Mouse (Mus musculus) cerebellum, adult 18-20 months (tissue): Measurements from ENCODE around the gene Lctl.
"Not testable (repeated sequence)": the region's sequence is repeated elsewhere in the genome, so short reads cannot be mapped to it uniquely, and the experiment has no call there.

Source experiments
- DNase-seq, 2 experiments: peaks; one replicate each; pipeline ENCODE4 v3.0.0; 2021

Gene Lctl

GRCm38 (mm10) chr9:64120584-64121277, 3.8 kb downstream of the Lctl start:
- no peak for DNase-seq

DNA sequence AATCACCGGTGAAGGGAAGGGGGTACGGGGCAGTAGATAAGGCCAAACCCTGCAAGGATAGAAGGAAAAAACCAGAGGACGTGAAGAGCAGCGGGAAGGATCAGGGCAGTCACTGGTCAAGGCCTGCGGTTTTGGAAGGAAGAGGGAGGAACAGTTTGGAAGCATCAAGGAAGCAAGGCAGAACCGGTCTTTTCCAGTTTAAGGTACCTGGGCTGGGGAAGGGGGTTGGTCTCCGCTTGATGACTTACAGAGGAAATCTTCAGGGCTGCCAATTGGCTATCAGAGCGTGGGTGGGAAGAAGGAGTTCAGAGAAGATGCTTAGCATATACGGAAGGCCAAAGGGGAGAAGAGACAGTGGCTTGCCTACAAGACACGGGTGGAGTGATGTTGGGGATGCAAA, 5.7 kb downstream of the Lctl start:
- no peak for DNase-seq

DNA sequence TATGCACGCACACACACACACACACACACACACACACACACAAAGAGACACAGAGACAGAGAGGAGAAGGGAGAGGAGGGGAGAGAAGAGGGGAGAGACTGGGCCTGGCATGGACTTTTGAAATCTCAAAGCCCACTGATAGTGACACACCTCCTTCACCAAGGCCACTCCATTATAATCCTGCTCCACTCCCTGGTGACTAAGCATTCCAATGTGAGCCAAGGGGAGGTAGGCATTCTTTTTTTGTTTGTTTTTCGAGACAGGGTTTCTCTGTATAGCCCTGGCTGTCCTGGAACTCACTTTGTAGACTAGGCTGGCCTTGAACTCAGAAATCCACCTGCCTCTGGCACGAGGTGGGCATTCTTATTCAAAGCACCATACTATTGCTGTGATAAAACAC, 7.9 kb downstream of the Lctl start:
- not testable (repeated sequence) for DNase-seq

DNA sequence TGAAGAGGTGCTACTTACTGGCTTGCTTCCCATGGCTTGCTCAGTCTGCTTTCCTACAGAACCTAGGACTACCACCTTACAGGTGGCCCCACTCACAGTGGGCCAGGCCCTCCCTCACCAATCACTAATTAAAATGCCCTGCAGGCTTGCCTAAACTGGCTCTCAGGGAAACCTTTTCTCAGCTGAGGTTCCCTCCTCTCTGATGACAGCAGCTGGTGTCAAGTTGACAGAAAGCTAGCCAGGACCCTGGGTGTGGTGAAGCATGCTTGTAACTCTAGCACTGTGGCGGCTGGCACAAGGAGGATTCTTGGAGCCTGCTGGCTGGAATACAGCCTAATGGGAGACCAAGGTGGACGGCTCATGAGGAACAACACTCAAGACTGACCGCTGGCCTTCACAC, 8.4 kb downstream of the Lctl start:
- no peak for DNase-seq

GRCm38 (mm10) chr9:64126121-64126520, 9.2 kb downstream of the Lctl start:
- no peak for DNase-seq

GRCm38 (mm10) chr9:64131623-64132022, 14.7 kb downstream of the Lctl start:
- DNase-seq = no peak

DNA sequence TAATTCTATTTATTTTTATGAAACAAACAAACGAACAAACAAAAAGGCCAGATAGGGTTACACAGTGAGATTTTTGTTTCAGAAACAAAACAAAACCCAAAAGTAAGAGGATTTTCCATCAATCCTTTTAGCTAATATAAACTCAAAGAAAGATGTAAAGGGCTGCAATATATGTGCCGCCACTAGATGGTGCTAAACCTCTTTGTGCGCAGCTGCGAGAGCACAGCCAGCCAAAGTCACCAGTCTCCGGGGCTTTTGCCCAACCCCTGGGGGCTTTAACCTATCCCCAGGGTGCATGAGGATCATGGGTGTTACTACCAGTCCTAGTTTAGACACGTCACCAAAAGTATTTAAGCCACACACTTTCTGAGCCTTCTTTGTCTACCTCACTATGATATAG, 21.9 kb downstream of the Lctl start:
- DNase-seq = peak; percentile 37 to 63

GRCm38 (mm10) chr9:64139879-64140278, 22.9 kb downstream of the Lctl start:
- no peak for DNase-seq

- no peak for DNase-seq
Observed at GRCm38 (mm10) chr9:64156641-64157040, 39.7 kb downstream of the Lctl start.

DNA sequence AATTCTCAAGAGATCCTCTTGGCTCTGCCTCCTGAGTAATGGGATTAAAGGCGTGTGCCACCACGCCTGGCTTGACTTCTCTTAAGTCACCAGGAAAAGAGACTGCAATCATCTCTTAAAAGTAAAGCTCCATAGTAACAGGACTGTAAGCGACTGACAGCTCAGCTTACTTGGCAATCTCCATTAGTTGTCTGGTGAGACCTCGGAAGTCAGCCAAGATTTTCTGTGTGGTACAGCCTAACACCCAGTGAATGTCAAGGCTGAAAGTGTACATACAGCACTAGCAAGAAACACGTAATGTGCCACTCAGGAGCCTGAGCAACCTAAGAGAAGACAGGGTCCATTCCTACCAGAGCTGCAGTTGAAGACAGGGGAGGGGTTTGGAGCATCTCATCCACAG, 43.5 kb downstream of the Lctl start:
- DNase-seq = no peak

DNA sequence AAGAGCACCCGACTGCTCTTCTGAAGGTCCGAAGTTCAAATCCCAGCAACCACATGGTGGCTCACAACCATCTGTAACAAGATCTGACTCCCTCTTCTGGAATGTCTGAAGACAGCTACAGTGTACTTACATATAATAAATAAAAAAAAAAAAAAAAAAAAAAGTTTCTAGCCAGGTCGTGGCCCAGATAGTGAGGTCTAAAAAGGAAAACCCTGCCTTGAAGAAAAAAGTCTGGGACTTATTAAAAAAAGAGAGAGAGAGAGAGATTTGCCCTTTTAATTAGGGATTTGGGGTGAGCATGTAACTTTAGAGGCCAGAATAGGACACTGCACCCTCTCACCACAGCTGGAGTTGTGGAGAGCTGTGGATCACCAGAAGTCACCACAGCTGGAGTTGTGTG, 53.0 kb downstream of the Lctl start:
- DNase-seq = not testable (repeated sequence)

DNA sequence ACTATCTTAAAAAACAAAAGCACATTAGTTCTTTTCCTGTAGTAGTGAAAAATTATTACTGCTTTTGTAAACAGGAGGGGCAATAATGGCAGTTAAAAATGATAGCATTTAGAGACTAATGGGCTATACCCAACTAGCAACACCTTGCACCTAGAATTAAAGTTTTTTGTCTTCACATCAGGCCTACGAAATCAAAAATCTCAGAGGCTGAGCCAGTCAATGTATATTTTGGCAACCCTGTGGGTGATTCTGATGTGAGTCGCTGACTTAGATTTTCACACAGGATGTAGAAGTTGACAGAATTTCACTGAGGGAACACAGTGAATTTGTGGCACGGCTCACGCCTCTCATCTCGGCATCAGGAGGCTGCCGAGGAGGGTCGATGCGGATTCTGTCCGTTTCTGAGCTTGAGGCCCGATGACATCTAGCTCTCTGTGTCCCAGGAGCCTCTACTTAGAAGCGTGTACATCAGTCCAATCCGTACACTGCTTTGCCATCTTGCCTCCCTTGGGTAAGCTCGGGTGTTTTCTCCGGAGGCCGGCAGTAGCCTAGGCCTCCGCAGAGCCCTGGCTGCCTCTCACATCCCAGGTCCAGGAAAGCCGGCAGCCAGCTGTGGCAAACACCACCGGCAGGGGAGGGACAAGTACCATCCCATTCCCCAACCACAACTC, 55.3 kb downstream of the Lctl start:
- no peak for DNase-seq

DNA sequence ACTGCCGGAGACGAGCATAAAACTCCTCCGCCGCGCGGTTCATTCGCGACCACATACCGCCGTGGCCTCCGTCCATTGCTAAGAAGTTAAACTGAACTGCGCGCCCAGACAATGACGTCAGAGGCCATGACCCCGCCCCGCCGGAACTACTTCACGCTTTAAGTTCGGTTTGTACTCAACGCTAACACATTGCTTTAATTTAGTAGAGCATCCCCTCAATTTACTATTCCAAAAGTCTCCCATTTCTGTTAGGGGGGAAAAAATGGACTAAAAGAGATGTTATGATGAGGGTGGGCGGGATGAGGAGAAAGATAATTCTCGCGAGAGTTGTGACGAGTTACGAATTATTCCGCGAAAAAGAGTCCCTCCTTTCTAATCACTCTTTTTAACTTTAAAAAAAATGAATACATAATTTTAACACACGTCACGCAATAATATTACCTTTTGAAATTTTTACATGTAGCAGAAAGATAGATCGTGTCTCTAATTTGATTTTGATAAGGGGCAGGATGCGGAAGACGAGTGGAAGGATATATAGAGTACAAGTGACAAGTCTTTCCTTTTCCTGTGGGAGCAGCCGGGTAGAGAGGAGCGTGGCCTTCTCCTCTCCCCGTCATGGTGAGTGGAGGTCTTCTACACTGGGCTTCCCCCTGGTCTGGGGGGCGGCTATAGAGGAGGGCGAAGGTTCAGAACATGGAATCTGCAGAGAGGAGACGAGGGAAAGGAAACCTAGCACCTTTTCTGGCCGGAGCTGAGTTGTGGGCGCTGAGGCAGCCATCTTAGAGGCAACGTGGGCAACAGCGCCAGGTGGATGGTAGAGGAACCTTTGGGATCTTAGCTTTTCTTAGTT, 56.1 kb downstream of the Lctl start, which contains the start of the genes Zwilch and Rpl4:
Gene Zwilch (minus strand): TSS at position 289 of the 850 bp plus-strand sequence.
Gene Rpl4 (plus strand): TSS at position 560 of the 850 bp plus-strand sequence.
- DNase-seq = peak; percentile 68 to 85

DNA sequence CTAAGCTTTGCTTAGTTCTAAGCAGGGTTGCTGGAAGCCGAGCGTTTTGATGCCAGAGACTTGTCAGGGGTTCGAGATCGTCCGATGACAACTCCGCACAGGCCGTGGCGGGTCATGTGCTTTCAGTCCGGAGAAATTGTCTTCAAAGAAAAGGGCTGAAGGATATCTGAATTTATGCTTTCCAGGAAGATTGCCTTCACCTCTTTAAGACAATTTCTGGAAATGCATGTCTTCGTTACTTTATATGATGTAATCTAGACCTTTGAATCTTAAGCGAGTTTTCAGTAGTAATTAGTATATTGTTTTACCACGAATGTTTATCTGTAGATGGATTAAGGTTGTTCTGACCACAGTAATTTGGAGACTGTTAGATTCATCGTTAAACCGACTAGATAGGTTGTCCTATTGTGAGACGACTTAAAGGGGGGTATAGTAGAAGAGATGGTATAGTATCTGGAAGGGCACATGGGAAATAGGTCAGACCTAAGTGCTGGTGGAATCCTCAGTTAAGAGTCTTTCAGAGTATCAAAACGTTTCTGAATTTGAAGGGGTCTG, 56.8 kb downstream of the Lctl start:
- DNase-seq = no peak

DNA sequence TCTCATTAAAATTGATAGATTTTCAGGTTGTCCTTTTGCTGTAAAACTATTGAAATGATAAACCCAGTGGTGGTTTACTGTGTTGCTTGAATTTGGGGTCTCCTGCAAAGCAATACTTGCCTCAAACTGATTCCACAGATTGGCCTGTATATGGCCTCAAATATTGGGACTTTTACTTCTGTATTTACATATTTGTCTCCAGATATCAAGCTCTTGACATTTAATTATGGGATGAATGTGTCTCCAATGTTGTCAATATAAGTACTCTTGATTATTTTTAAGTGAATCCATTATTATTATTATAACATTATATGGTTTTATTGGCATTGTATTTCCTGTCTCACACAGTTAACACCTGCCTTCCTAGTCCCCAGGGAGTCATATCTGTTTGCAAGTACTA, 57.4 kb downstream of the Lctl start:
- no peak for DNase-seq

DNA sequence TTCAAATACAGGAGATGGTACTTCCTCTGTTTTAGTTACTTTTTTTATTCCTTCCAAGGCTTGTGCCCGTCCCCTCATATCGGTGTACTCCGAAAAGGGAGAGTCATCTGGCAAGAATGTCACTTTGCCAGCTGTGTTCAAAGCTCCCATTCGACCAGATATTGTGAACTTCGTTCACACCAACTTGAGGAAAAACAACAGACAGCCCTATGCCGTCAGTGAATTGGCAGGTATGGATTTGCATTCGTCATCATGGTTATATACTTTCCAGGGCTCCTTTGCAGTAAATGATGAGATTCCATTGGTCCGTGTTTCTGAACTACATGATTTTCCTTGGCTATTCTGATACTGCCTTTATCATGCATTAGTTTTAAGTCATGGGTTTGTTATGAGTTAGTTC, 57.8 kb downstream of the Lctl start:
- DNase-seq = no peak

GRCm38 (mm10) chr9:64175378-64175777, 58.4 kb downstream of the Lctl start:
- DNase-seq = no peak

DNA sequence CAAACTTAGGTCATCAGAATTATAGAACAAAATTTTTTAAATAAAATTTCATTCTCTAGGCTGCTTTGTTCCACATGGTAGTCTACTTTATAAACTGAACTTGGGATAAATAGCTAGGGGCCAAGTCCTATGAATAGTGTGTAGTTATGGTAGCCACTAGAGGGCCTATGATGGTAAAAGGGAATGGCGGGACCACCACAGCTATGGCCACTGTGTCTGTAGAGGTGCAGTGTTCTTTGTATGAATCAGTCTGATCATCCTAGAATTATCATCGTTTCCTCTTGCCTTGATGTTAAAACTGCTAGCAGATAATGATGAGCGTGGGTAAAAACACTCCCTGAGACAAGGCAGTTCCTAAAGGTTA, 61.6 kb downstream of the Lctl start:
- DNase-seq = no peak

- peak; percentile 85 to 91 for DNase-seq
Observed at GRCm38 (mm10) chr9:64178974-64179646, 62.2 kb downstream of the Lctl start, which contains the start of gene Snapc5. Snapc5 (plus strand) TSS chr9:64179274.

DNA sequence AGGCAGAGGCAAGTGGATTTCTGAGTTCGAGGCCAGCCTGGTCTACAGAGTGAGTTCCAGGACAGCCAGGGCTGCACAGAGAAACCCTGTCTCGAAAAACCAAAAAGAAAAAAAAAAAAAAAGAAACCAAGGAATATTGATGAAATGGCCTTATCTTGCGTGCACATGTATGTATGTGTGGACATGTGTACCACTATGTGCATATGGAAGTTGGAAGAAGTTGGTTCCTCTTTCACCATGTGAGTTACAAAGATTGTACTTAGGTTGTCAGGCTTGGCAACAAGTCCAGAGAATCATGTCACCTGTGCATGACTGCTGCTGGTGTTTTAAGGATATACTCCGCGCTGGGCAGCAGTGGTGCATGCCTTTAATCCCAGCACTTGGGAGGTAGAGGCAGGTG, 66.3 kb downstream of the Lctl start:
- not testable (repeated sequence) for DNase-seq

- no peak for DNase-seq
Observed at GRCm38 (mm10) chr9:64184166-64184840, 67.4 kb downstream of the Lctl start.
